ENCODE assay signal across 30 mouse cellular contexts in the genomic region with DNA sequence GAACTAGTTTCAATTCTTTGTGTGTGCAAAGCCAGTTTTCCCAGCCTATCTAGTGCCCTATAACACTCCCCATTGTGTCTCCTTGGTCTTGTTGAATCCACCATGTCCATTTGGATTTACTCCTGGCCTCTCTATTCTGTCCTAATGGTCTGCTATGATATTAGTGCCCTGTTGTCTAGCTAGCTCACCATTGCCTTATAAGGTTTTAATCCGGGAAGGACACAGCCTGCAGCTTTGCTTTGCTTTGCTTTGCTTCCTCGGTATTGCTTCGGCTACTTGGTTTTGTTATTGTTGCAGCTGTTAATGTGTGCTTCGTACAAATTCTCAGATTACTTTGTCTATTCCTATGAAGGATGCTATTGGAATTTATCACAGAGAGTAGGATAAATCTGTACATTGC.
"Had no signal": no experiment of that assay in that cellular context is flagged by ENCODE, and none has a peak within 500 bp of the region (broad histone marks: within the 10 kb centered on the region; RNA-seq: fewer than 3 reads in every experiment).

No protein-coding gene starts in this region.

- H3K36me3 ChIP-seq: limb, embryonic 10.5 days; limb, embryonic 12.5 days; limb, embryonic 13.5 days; limb, embryonic 15.5 days; liver, embryonic 12.5 days; liver, embryonic 13.5 days; liver, embryonic 15.5 days; lung, embryonic 15.5 days; midbrain, embryonic 10.5 days; midbrain, embryonic 12.5 days; midbrain, embryonic 13.5 days; midbrain, embryonic 15.5 days; neural tube, embryonic 12.5 days had no signal

- H3K27me3 ChIP-seq: lung, embryonic 15.5 days; midbrain, embryonic 12.5 days; midbrain, embryonic 13.5 days; midbrain, embryonic 15.5 days; neural tube, embryonic 12.5 days had no signal

- H3K4me3 ChIP-seq: left cerebral cortex, adult 2 months; limb, embryonic 10.5 days; limb, embryonic 12.5 days; limb, embryonic 13.5 days; limb, embryonic 15.5 days; liver, embryonic 12.5 days; liver, embryonic 13.5 days; liver, embryonic 15.5 days; lung, embryonic 15.5 days; megakaryocyte, embryonic 14.5 days; midbrain, embryonic 10.5 days; midbrain, embryonic 12.5 days; midbrain, embryonic 13.5 days; midbrain, embryonic 15.5 days; neural tube, embryonic 12.5 days had no signal

- H3K4me2 ChIP-seq: limb, embryonic 12.5 days; limb, embryonic 13.5 days; limb, embryonic 15.5 days; liver, embryonic 11.5 days; liver, embryonic 12.5 days; liver, embryonic 13.5 days; liver, embryonic 15.5 days; lung, embryonic 14.5 days; lung, embryonic 15.5 days; midbrain, embryonic 11.5 days; midbrain, embryonic 12.5 days; midbrain, embryonic 13.5 days; midbrain, embryonic 15.5 days; neural tube, embryonic 12.5 days had no signal

- ATAC-seq: liver, embryonic 12.5 days; liver, postnatal 0 days; lung, postnatal 0 days; midbrain, embryonic 13.5 days; midbrain, embryonic 15.5 days; midbrain, embryonic 16.5 days had no signal

- DNase-seq: left cerebral cortex, postnatal 4 days; liver; liver, embryonic 13.5 days; liver, postnatal 0 days; lung, adult 18-20 months; lung, adult 2 months; lung, embryonic 14.5 days; lung, postnatal 10 days; lung, postnatal 14 days; lung, postnatal 36 days; lung, postnatal 4 days; midbrain, embryonic 14.5 days had no signal
